Mouse (Mus musculus) hindbrain, embryonic 14.5 days (tissue): Measurements from ENCODE around the gene C2cd2. TPM values are rescaled to one million over a fixed set of nuclear protein-coding genes. Genes with fewer than 3 reads are reported as not detected.

Source experiments
- ATAC-seq: fragments of 200-750 bp; cut with Nextera tagmentation; 2 replicates; pipeline ENCODE4 v1.8.0; 2017; ENCODE audit warnings: moderate number of reproducible peaks, mild to moderate bottlenecking, moderate TSS enrichment, moderate library complexity; ENCODE audit not compliant: low FRiP score
- DNase-seq: peaks from one replicate; pipeline ENCODE4 v3.0.0-alpha.2; 2015; ENCODE audit warnings: low spot score
- H3K27ac ChIP-seq: fragments of 300-500 bp; sonication (generic); 2 replicates; pipeline ENCODE4 v1.5.1; 2014; ENCODE audit warnings: mild to moderate bottlenecking, moderate library complexity
- H3K27me3 ChIP-seq: fragments of 300-500 bp; sonication (generic); 2 replicates; pipeline ENCODE4 v1.6.1; 2014; ENCODE audit warnings: mild to moderate bottlenecking, low read length, mixed read lengths; ENCODE audit not compliant: control insufficient read depth, insufficient read depth
- H3K36me3 ChIP-seq: fragments of 300-500 bp; sonication (generic); replicated peaks from 2 replicates; pipeline ENCODE4 v1.6.1; 2014; ENCODE audit not compliant: control insufficient read depth, insufficient read depth
- H3K4me1 ChIP-seq: fragments of 300-500 bp; sonication (generic); replicated peaks from 2 replicates; pipeline ENCODE4 v1.6.1; 2014; ENCODE audit warnings: antibody characterized with exemption, low read length, mixed read lengths; ENCODE audit not compliant: control insufficient read depth, insufficient read depth
- H3K4me2 ChIP-seq: fragments of 300-500 bp; sonication (generic); replicated peaks from 2 replicates; pipeline ENCODE4 v1.6.1; 2014; ENCODE audit warnings: mild to moderate bottlenecking, moderate library complexity
- H3K4me3 ChIP-seq: fragments of 300-500 bp; sonication (generic); replicated peaks from 2 replicates; pipeline ENCODE4 v1.5.1; 2014; ENCODE audit warnings: mild to moderate bottlenecking, low read length
- H3K9ac ChIP-seq: fragments of 300-500 bp; sonication (generic); 2 replicates; pipeline ENCODE4 v1.6.1; 2014
- H3K9me3 ChIP-seq: fragments of 300-500 bp; sonication (generic); 2 replicates; pipeline ENCODE4 v1.6.1; 2016; ENCODE audit warnings: low read length; ENCODE audit not compliant: control insufficient read depth
- WGBS: fragments of 180-500 bp; shearing (Covaris S2); extraction: QIAGEN DNeasy Blood & Tissue Kit; methylation state at CpG from one replicate; pipeline ENCODE4 v1.1.7; 2014; 5-methylcytosine and 5-hydroxymethylcytosine counted together
- polyA plus RNA-seq: library from polyadenylated mRNA; unstranded; fragments of >200 nt; fragmentation: Nextera tagmentation; extraction: Ambion mirVana; gene quantifications from 2 replicates; pipeline ENCODE4 v1.2.1, GENCODE M21; 2014

Gene C2cd2
- polyA plus RNA-seq, 1 experiment from 2014 or later: 19.6 TPM

- H3K9ac ChIP-seq: no peak overlapping the region
- no peak for ATAC-seq
- 75% methylated on average over 3 of the region's 3 CpGs for WGBS
Observed at GRCm38 (mm10) chr16:97977722-97978121, 15.3 kb upstream of the C2cd2 start.

GRCm38 (mm10) chr16:97977277-97977676 lies 14.9 kb upstream of the C2cd2 start:
- Histone ChIP-seq H3K4me2 (no peak overlapping the region), H3K9ac (no peak overlapping the region), H3K9me3 (no peaks in the 10 kb centered on the region), H3K4me1 (no peaks in the 10 kb centered on the region), H3K27ac (no peak overlapping the region), H3K4me3 (no peak overlapping the region), H3K36me3 (no peaks in the 10 kb centered on the region), H3K27me3 (no peaks in the 10 kb centered on the region)
- WGBS: 83% methylated on average over 1 of the region's 1 CpGs
- no peak for DNase-seq
- no peak for ATAC-seq

More at GRCm38 (mm10) chr16:97977722-97978121, 15.3 kb upstream of the C2cd2 start:
- no peak overlapping the region for H3K4me3 ChIP-seq
- no peaks in the 10 kb centered on the region for H3K36me3 ChIP-seq
- H3K4me2 ChIP-seq: no peak overlapping the region
- no peaks in the 10 kb centered on the region for H3K9me3 ChIP-seq
- no peak overlapping the region for H3K27ac ChIP-seq
- no peaks in the 10 kb centered on the region for H3K4me1 ChIP-seq
- H3K27me3 ChIP-seq: no peaks in the 10 kb centered on the region
- DNase-seq: no peak

GRCm38 (mm10) chr16:97963956-97964540 lies 1.6 kb upstream of the C2cd2 start:
- no peaks in the 10 kb centered on the region for H3K9me3 ChIP-seq
- no peaks in the 10 kb centered on the region for H3K27me3 ChIP-seq
- H3K9ac ChIP-seq: no peak overlapping the region
- H3K27ac ChIP-seq: no peak overlapping the region
- no peak overlapping the region for H3K4me2 ChIP-seq
- no peak overlapping the region for H3K4me3 ChIP-seq
- ATAC-seq (no peak), DNase-seq (no peak)
- H3K36me3 ChIP-seq: no peaks in the 10 kb centered on the region
- 87% methylated on average over 3 of the region's 3 CpGs for WGBS
- peaks cover 10% of the 10 kb centered on the region; the same call in 1 of the 2 replicates for H3K4me1 ChIP-seq

- DNase-seq (no peak), ATAC-seq (peak; percentile 47)
- Histone ChIP-seq H3K27me3 (no peaks in the 10 kb centered on the region), H3K27ac (peak overlapping the region; percentile 95), H3K4me3 (peak overlapping the region; percentile 76), H3K9me3 (no peaks in the 10 kb centered on the region), H3K36me3 (0 out of 2 replicates have a peak, but pooled peaks cover 6% of the 10 kb centered on the region), H3K4me2 (peak overlapping the region; percentile 69), H3K4me1 (peaks cover 10% of the 10 kb centered on the region; the same call in 1 of the 2 replicates), H3K9ac (peak overlapping the region; percentile 86)
- 9% methylated on average over 36 of the region's 36 CpGs for WGBS
Observed at GRCm38 (mm10) chr16:97961381-97962150, 832 bp downstream of the C2cd2 start.

GRCm38 (mm10) chr16:97960348-97960747 lies 2.0 kb downstream of the C2cd2 start:
- WGBS: 94% methylated on average over 3 of the region's 3 CpGs
- ATAC-seq (no peak), DNase-seq (no peak)
- peaks cover 18% of the 10 kb centered on the region for H3K36me3 ChIP-seq
- 0 out of 2 replicates have a peak overlapping the region, but pooled peaks have one; percentile 76 for H3K4me3 ChIP-seq
- peaks cover 10% of the 10 kb centered on the region; the same call in 1 of the 2 replicates for H3K4me1 ChIP-seq
- no peak overlapping the region for H3K27ac ChIP-seq
- no peak overlapping the region for H3K9ac ChIP-seq
- H3K9me3 ChIP-seq: no peaks in the 10 kb centered on the region
- no peak overlapping the region for H3K4me2 ChIP-seq
- no peaks in the 10 kb centered on the region for H3K27me3 ChIP-seq

GRCm38 (mm10) chr16:97958401-97958973 lies 3.9 kb downstream of the C2cd2 start:
- H3K4me1 ChIP-seq: peaks cover 10% of the 10 kb centered on the region; the same call in 1 of the 2 replicates
- H3K27me3 ChIP-seq: no peaks in the 10 kb centered on the region
- H3K36me3 ChIP-seq: peaks cover 32% of the 10 kb centered on the region
- no peaks in the 10 kb centered on the region for H3K9me3 ChIP-seq
- no peak overlapping the region for H3K4me2 ChIP-seq
- no peak overlapping the region for H3K9ac ChIP-seq
- H3K4me3 ChIP-seq: no peak overlapping the region
- H3K27ac ChIP-seq: no peak overlapping the region
- ATAC-seq: no peak
- no peak for DNase-seq

GRCm38 (mm10) chr16:97957626-97958025 lies 4.8 kb downstream of the C2cd2 start:
- Histone ChIP-seq H3K4me1 (peaks cover 10% of the 10 kb centered on the region; the same call in 1 of the 2 replicates), H3K4me3 (no peak overlapping the region), H3K9ac (no peak overlapping the region), H3K9me3 (no peaks in the 10 kb centered on the region), H3K36me3 (peaks cover 40% of the 10 kb centered on the region), H3K4me2 (no peak overlapping the region), H3K27me3 (no peaks in the 10 kb centered on the region), H3K27ac (no peak overlapping the region)
- no peak for ATAC-seq
- DNase-seq: no peak

GRCm38 (mm10) chr16:97956011-97956410 lies 6.4 kb downstream of the C2cd2 start:
- no peak overlapping the region for H3K9ac ChIP-seq
- no peak overlapping the region for H3K4me2 ChIP-seq
- ATAC-seq: no peak
- H3K27me3 ChIP-seq: no peaks in the 10 kb centered on the region
- H3K9me3 ChIP-seq: no peaks in the 10 kb centered on the region
- no peak overlapping the region for H3K4me3 ChIP-seq
- WGBS: 84% methylated on average over 2 of the region's 2 CpGs
- H3K27ac ChIP-seq: no peak overlapping the region
- peaks cover 57% of the 10 kb centered on the region for H3K36me3 ChIP-seq
- DNase-seq: no peak
- peaks cover 5% of the 10 kb centered on the region; the same call in 1 of the 2 replicates for H3K4me1 ChIP-seq

- Histone ChIP-seq H3K4me2 (no peak overlapping the region), H3K4me3 (no peak overlapping the region), H3K27ac (no peak overlapping the region), H3K27me3 (no peaks in the 10 kb centered on the region), H3K36me3 (peaks cover 83% of the 10 kb centered on the region), H3K9me3 (no peaks in the 10 kb centered on the region), H3K4me1 (no peaks in the 10 kb centered on the region), H3K9ac (no peak overlapping the region)
- DNase-seq (no peak), ATAC-seq (no peak)
- WGBS: 97% methylated on average over 2 of the region's 2 CpGs
Observed at GRCm38 (mm10) chr16:97953300-97953699, 9.1 kb downstream of the C2cd2 start.
